ENCODE assay signal across 27 mouse cellular contexts in the genomic region with DNA sequence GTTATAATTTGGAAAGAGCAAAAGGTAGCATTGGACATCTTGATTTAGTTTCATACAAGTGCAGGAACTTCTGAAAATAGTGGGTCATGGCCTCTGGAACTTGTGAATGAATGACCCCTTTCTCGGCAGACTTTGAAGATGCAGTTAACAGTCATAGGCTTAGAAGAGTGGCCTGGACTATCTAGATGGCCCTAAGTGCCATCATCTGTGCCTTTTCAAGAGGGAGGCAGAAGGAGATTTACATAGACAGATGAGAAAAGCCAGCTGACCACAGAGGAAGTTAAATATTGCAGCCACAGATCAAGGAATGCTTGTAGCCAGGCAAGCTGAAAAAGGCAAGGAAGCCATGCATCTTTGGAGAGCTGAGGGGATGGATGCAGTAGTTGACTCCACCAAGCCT.
"Had no signal": no experiment of that assay in that cellular context is flagged by ENCODE, and none has a peak within 500 bp of the region (broad histone marks: within the 10 kb centered on the region; RNA-seq: fewer than 3 reads in every experiment).

No protein-coding gene starts in this region.

- ATAC-seq: forebrain, embryonic 13.5 days; forebrain, embryonic 14.5 days; forebrain, embryonic 15.5 days; forebrain, embryonic 16.5 days; forebrain, postnatal 0 days had no signal

- H3K9me3 ChIP-seq: embryonic facial prominence, embryonic 10.5 days; embryonic facial prominence, embryonic 12.5 days; embryonic facial prominence, embryonic 13.5 days; embryonic facial prominence, embryonic 15.5 days; forebrain, embryonic 10.5 days; forebrain, embryonic 12.5 days; forebrain, embryonic 13.5 days; forebrain, embryonic 15.5 days had no signal

- DNase-seq: cerebellum, adult 18-20 months; cerebellum, adult 2 months; cerebellum, adult 8-10 months; cerebellum, adult 9-10 months; cerebellum, adult 9-11 months; cerebellum, postnatal 10 days; cerebellum, postnatal 14 days; cerebellum, postnatal 25 days; cerebellum, postnatal 36 days; embryo, embryonic 11 days; forebrain, postnatal 0 days; gastrocnemius, adult 2 months; gastrocnemius, postnatal 10 days; gastrocnemius, postnatal 14 days; gastrocnemius, postnatal 25 days; gastrocnemius, postnatal 36 days had no signal

- H3K27me3 ChIP-seq: embryonic facial prominence, embryonic 12.5 days; embryonic facial prominence, embryonic 13.5 days; embryonic facial prominence, embryonic 15.5 days; forebrain, embryonic 12.5 days; forebrain, embryonic 13.5 days; forebrain, embryonic 15.5 days had no signal

- H3K4me2 ChIP-seq: embryonic facial prominence, embryonic 12.5 days; embryonic facial prominence, embryonic 13.5 days; embryonic facial prominence, embryonic 15.5 days; forebrain, embryonic 12.5 days; forebrain, embryonic 13.5 days; forebrain, embryonic 15.5 days had no signal

- H3K9ac ChIP-seq: embryonic facial prominence, embryonic 12.5 days; embryonic facial prominence, embryonic 13.5 days; embryonic facial prominence, embryonic 15.5 days; forebrain, embryonic 12.5 days; forebrain, embryonic 13.5 days; forebrain, embryonic 15.5 days; forebrain, postnatal 0 days had no signal

- H3K4me3 ChIP-seq: embryonic facial prominence, embryonic 10.5 days; embryonic facial prominence, embryonic 12.5 days; embryonic facial prominence, embryonic 13.5 days; embryonic facial prominence, embryonic 15.5 days; erythroblast, embryonic 14.5 days; forebrain, embryonic 10.5 days; forebrain, embryonic 12.5 days; forebrain, embryonic 13.5 days; forebrain, embryonic 15.5 days; gastrocnemius, adult 2 months had no signal

- H3K4me1 ChIP-seq: embryonic facial prominence, embryonic 12.5 days; embryonic facial prominence, embryonic 15.5 days had no signal

- H3K36me3 ChIP-seq: embryonic facial prominence, embryonic 12.5 days; embryonic facial prominence, embryonic 13.5 days; embryonic facial prominence, embryonic 15.5 days; forebrain, embryonic 10.5 days; forebrain, embryonic 12.5 days; forebrain, embryonic 15.5 days had no signal

- H3K27ac ChIP-seq: embryonic facial prominence, embryonic 10.5 days; embryonic facial prominence, embryonic 12.5 days; embryonic facial prominence, embryonic 13.5 days; embryonic facial prominence, embryonic 15.5 days; forebrain, embryonic 10.5 days; forebrain, embryonic 12.5 days; forebrain, embryonic 13.5 days; forebrain, embryonic 15.5 days; gastrocnemius, adult 2 months had no signal
